Mouse (Mus musculus): Measurements from ENCODE around the gene Gm2888.
"Not testable (repeated sequence)": the region's sequence is repeated elsewhere in the genome, so short reads cannot be mapped to it uniquely, and the experiment has no call there.

Gm2888 gene

GRCm38 (mm10) chr14:3029702-3030101, at the start of gene Gm2888:
Gm2888 (plus strand) TSS chr14:3030002.
- not testable (repeated sequence) for DNase-seq (ENCODE audit: low spot score)

- DNase-seq (ENCODE audit: low spot score), result not testable (repeated sequence)
These were observed 19.1 kb downstream of the Gm2888 start, which contains the start of gene Gm2897 for GRCm38 (mm10) chr14:3048727-3049512. Gm2897 (plus strand) TSS chr14:3049285.

GRCm38 (mm10) chr14:3049513-3049800, 19.7 kb downstream of the Gm2888 start:
- DNase-seq (ENCODE audit: low spot score), result not testable (repeated sequence)

GRCm38 (mm10) chr14:3050087-3050486, 20.3 kb downstream of the Gm2888 start:
- DNase-seq (ENCODE audit: low spot score), result not testable (repeated sequence)
